Mouse (Mus musculus): ENCODE results near the gene Myrip. TPM values are rescaled to one million over a fixed set of nuclear protein-coding genes. Genes with fewer than 3 reads are reported as not detected.

Myrip gene
- polyA plus RNA-seq, 1 experiment from 2014 or later, result 2.9 TPM

DNA sequence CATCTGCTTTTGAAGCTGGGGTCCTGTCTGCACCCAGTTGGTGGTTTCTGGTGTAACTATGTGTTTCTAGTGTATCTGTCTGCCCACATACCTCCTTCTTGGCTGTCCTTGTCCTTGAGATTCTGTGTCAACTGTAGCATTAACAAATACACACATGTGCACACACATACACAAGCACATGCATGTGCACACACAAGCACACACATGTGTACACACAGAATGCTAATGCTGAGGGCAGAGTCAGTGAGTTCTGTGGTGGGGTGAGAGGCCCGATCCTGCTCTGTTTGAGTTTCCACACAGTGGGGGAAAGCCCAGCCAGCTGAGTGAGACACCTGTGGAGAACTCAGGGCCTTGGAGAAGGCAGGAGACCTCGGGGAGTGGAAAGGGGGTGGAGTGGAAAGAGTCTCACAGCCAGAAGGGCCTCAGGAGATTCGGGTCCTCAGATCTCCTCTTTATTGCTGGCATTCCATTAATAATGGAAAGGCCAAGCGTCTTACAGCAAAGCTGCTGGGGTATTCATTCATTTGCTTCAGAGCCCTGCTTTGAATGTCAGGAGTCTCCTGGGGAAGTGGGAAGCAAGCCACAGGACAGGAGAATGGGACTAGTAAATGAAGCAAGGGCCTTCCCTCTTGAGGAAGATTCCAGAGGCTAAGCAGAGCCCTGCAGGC is 41.9 kb downstream of the Myrip start:
- no peaks in the 10 kb centered on the region for H3K27me3 ChIP-seq
- ATAC-seq (ENCODE audit: low FRiP score), result no peak
- no peak overlapping the region for H3K4me2 ChIP-seq (replicated peaks)
- no peak overlapping the region for H3K9ac ChIP-seq
- peak overlapping the region; percentile 42 for H3K27ac ChIP-seq
- WGBS, result 44% methylated on average over 4 of the region's 4 CpGs
- peaks cover 15% of the 10 kb centered on the region for H3K4me1 ChIP-seq
- H3K4me3 ChIP-seq, result no peak overlapping the region
- H3K36me3 ChIP-seq, result no peaks in the 10 kb centered on the region
- no peaks in the 10 kb centered on the region for H3K9me3 ChIP-seq (replicated peaks)

GRCm38 (mm10) chr9:120345651-120346151 is 44.4 kb downstream of the Myrip start:
- Histone ChIP-seq H3K27ac (peak overlapping the region; percentile 71), H3K9ac (no peak overlapping the region; the same call in 1 of the 2 replicates), H3K4me1 (peaks cover 21% of the 10 kb centered on the region), H3K36me3 (no peaks in the 10 kb centered on the region), H3K4me2 (replicated peaks) (no peak overlapping the region), H3K9me3 (replicated peaks) (no peaks in the 10 kb centered on the region), H3K27me3 (no peaks in the 10 kb centered on the region), H3K4me3 (no peak overlapping the region)
- WGBS, result 22% methylated on average over 5 of the region's 5 CpGs
- ATAC-seq (ENCODE audit: low FRiP score), result no peak

- Histone ChIP-seq H3K36me3 (no peaks in the 10 kb centered on the region), H3K9ac (no peak overlapping the region), H3K4me3 (no peak overlapping the region), H3K4me1 (peaks cover 15% of the 10 kb centered on the region), H3K9me3 (replicated peaks) (no peaks in the 10 kb centered on the region), H3K27ac (peak overlapping the region; percentile 62), H3K4me2 (replicated peaks) (no peak overlapping the region), H3K27me3 (no peaks in the 10 kb centered on the region)
- peak; percentile 87 for ATAC-seq (ENCODE audit: low FRiP score)
- WGBS, result 40% methylated on average over 4 of the region's 4 CpGs
Measured at GRCm38 (mm10) chr9:120349145-120349544, 47.8 kb downstream of the Myrip start.

DNA sequence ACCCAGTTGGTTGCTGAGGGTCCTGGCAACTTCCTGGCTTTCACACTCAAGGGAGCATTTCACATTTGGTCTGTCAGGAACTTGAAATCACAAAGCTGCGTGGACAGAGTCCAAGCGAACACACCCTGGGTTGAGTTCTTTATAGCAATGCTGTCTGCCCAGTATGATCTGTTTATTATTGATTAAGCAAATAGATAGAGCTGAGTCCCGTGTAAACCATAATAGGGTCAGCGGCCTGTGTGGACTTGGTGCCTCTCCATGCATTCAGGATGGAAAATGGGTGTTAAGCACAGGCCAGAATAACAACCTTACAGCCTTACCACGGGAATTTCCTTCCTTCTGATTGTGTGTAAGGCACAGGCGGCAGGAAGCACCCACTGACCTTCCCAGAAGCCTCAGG is 49.0 kb downstream of the Myrip start:
- no peak overlapping the region for H3K4me3 ChIP-seq
- 66% methylated on average over 6 of the region's 6 CpGs for WGBS
- H3K4me1 ChIP-seq, result peaks cover 14% of the 10 kb centered on the region
- no peak for ATAC-seq (ENCODE audit: low FRiP score)
- no peak overlapping the region for H3K4me2 ChIP-seq (replicated peaks)
- H3K27me3 ChIP-seq, result no peaks in the 10 kb centered on the region
- no peaks in the 10 kb centered on the region for H3K36me3 ChIP-seq
- H3K9me3 ChIP-seq (replicated peaks), result no peaks in the 10 kb centered on the region
- no peak overlapping the region for H3K9ac ChIP-seq
- H3K27ac ChIP-seq, result no peak overlapping the region

DNA sequence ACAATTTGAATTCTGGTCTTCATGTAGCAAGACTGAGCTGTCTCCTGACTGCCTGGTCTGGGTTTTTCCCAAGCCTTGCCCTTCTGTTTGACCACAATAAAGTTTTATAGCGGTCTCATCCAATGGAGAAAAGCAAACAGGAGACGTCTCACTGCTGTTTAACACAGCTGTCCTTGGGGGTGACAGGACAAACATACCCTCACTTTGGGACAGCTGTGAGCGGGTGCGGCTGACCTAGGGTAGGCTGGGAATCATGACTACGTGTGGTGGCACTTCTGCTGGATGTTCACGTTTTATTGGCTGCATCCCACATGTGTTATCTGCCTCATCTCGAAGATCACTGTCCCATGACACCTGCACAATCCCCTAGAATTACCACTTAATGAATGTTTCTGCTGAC is 49.7 kb downstream of the Myrip start:
- Histone ChIP-seq H3K4me1 (peaks cover 7% of the 10 kb centered on the region), H3K27me3 (no peaks in the 10 kb centered on the region), H3K36me3 (no peaks in the 10 kb centered on the region), H3K9ac (no peak overlapping the region), H3K9me3 (replicated peaks) (no peaks in the 10 kb centered on the region), H3K27ac (no peak overlapping the region), H3K4me3 (no peak overlapping the region), H3K4me2 (replicated peaks) (no peak overlapping the region)
- 87% methylated on average over 7 of the region's 7 CpGs for WGBS
- no peak for ATAC-seq (ENCODE audit: low FRiP score)

DNA sequence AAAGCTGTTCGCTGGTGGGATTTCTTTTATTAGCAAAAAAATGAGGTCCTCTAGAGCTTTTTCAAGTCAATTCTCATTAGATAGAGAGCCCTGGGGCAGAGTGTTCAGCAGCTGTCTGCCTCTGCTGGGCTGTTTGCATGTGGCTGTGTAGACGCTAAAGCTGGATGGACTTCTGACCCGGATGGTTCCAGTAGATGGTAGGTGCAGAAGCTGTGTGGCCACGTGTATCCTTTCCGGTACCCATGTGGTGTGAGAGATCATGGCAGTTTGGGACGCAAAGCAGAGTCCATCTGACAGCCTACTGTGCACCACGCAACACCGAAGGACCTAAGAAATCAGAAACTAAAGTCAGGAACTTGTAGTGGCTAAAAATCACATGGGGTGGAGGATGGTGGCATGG is 50.2 kb downstream of the Myrip start:
- Histone ChIP-seq H3K9ac (no peak overlapping the region), H3K4me2 (replicated peaks) (no peak overlapping the region), H3K4me3 (no peak overlapping the region), H3K9me3 (replicated peaks) (no peaks in the 10 kb centered on the region), H3K4me1 (peaks cover 6% of the 10 kb centered on the region; the same call in 1 of the 2 replicates), H3K27ac (no peak overlapping the region), H3K36me3 (no peaks in the 10 kb centered on the region), H3K27me3 (no peaks in the 10 kb centered on the region)
- ATAC-seq (ENCODE audit: low FRiP score), result no peak
- 91% methylated on average over 8 of the region's 8 CpGs for WGBS

- Histone ChIP-seq H3K27me3 (no peaks in the 10 kb centered on the region), H3K27ac (no peak overlapping the region), H3K36me3 (no peaks in the 10 kb centered on the region), H3K4me3 (no peak overlapping the region), H3K9me3 (replicated peaks) (no peaks in the 10 kb centered on the region), H3K4me2 (replicated peaks) (no peak overlapping the region), H3K4me1 (peaks cover 6% of the 10 kb centered on the region; the same call in 1 of the 2 replicates), H3K9ac (no peak overlapping the region)
- ATAC-seq (ENCODE audit: low FRiP score), result no peak
- 87% methylated on average over 4 of the region's 4 CpGs for WGBS
Measured at GRCm38 (mm10) chr9:120353036-120353435, 51.7 kb downstream of the Myrip start.

DNA sequence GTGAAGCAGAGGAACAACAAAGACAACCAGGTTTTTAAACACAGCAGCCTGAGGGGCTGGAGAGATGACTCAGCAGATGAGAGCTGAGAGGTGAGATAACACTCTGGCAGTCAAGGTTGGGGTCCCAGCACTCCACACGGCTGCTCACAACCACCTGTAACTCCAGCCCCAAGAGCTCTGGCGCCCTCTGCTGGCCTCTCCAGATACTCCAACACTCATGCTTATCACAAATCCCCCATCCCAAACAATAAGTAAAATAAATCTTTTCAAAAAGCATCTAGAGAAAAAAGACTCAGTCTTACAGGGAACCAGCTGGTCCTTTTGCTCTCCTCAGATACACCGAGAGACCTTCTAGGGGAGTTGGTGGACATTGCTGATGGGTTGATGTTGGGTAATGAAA is 52.7 kb downstream of the Myrip start:
- Histone ChIP-seq H3K36me3 (no peaks in the 10 kb centered on the region), H3K4me3 (no peak overlapping the region), H3K9ac (no peak overlapping the region), H3K9me3 (replicated peaks) (no peaks in the 10 kb centered on the region), H3K4me2 (replicated peaks) (no peak overlapping the region), H3K27ac (no peak overlapping the region), H3K4me1 (peaks cover 6% of the 10 kb centered on the region; the same call in 1 of the 2 replicates), H3K27me3 (no peaks in the 10 kb centered on the region)
- WGBS, result 80% methylated on average over 3 of the region's 3 CpGs
- no peak for ATAC-seq (ENCODE audit: low FRiP score)

- ATAC-seq (ENCODE audit: low FRiP score), result no peak
- H3K9me3 ChIP-seq (replicated peaks), result no peaks in the 10 kb centered on the region
Measured at GRCm38 (mm10) chr9:120354550-120355345, 53.4 kb downstream of the Myrip start.

GRCm38 (mm10) chr9:120356490-120356889 is 55.2 kb downstream of the Myrip start:
- no peak overlapping the region for H3K4me2 ChIP-seq (replicated peaks)
- H3K9ac ChIP-seq, result no peak overlapping the region
- no peak overlapping the region for H3K27ac ChIP-seq
- H3K9me3 ChIP-seq (replicated peaks), result no peaks in the 10 kb centered on the region
- no peaks in the 10 kb centered on the region for H3K36me3 ChIP-seq
- no peaks in the 10 kb centered on the region for H3K27me3 ChIP-seq
- WGBS, result 89% methylated on average over 6 of the region's 6 CpGs
- no peak for ATAC-seq (ENCODE audit: low FRiP score)
- H3K4me1 ChIP-seq, result peaks cover 7% of the 10 kb centered on the region; the same call in 1 of the 2 replicates
- no peak overlapping the region for H3K4me3 ChIP-seq

More at GRCm38 (mm10) chr9:120354550-120355345, 53.4 kb downstream of the Myrip start:
- Histone ChIP-seq H3K4me1 (no peaks in the 10 kb centered on the region), H3K27ac (no peak overlapping the region), H3K36me3 (no peaks in the 10 kb centered on the region), H3K4me2 (replicated peaks) (no peak overlapping the region), H3K4me3 (no peak overlapping the region), H3K27me3 (no peaks in the 10 kb centered on the region), H3K9ac (no peak overlapping the region)
- 90% methylated on average over 12 of the region's 12 CpGs for WGBS

DNA sequence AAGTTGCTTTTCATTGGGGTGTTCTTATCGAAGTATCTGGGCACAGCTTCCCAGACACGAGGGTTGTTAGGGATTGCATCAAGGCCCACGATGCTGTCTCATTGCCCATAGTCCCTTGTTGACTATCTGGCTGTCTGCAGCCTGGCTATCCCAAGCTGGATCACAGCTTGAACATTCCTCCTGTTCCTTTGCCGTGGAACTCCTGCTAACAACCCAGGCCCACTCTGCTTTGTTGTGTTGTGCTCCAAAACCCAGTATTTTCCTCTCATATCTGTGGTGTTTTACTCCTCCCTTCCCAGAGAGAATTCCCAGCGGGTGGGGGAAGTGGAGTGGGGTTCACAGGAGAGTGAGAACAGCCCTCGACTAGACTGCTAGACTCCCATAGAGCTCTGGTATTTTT is 56.7 kb downstream of the Myrip start:
- Histone ChIP-seq H3K36me3 (no peaks in the 10 kb centered on the region), H3K9ac (no peak overlapping the region), H3K4me3 (no peak overlapping the region), H3K4me1 (peaks cover 7% of the 10 kb centered on the region; the same call in 1 of the 2 replicates), H3K4me2 (replicated peaks) (no peak overlapping the region), H3K27ac (no peak overlapping the region), H3K9me3 (replicated peaks) (no peaks in the 10 kb centered on the region), H3K27me3 (no peaks in the 10 kb centered on the region)
- 76% methylated on average over 6 of the region's 6 CpGs for WGBS
- no peak for ATAC-seq (ENCODE audit: low FRiP score)

DNA sequence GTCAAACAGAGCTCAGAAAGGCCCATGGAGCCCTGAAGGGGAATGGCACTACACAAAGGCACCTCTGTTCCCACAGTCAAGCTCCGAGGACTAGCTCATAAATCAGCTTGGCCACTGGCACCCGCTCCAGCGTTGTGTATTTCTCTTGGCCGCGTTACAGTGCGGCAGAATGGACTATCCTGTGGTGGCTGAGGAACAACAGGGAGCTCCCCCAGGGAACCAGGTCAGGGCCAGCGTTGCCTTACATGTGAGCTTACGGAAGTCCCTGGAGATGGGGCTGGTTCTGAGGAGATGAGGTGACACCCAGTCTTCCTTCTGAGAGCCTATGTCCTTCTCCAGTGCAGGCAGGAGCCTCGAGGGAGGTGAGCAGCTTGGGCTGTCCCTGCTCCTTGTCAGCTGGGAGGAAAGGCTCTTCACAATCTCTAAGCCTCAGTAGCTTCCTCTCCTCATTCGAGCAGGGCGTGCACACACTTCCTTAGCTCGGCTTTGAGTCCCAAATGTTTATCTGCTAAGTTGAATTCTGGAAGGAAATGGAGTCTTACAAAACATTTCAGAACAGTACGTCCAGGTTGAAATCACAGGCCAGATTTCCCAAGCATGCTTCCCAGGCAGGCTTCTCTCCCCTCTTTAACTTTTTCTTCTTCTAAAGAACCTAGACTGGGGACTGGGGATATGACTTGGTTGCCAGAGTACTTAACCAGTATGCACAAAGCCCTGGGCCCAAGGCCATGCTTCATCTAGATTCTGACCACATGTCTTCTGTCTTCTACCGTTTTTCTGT is 59.3 kb downstream of the Myrip start:
- no peak overlapping the region for H3K4me3 ChIP-seq
- 69% methylated on average over 14 of the region's 14 CpGs for WGBS
- H3K27ac ChIP-seq, result peak overlapping the region; percentile 60
- ATAC-seq (ENCODE audit: low FRiP score), result 0 out of 2 replicates have a peak, but pooled peaks have one; percentile 35
- H3K4me1 ChIP-seq, result peaks cover 7% of the 10 kb centered on the region; the same call in 1 of the 2 replicates
- no peaks in the 10 kb centered on the region for H3K9me3 ChIP-seq (replicated peaks)
- H3K4me2 ChIP-seq (replicated peaks), result no peak overlapping the region
- H3K9ac ChIP-seq, result no peak overlapping the region
- H3K27me3 ChIP-seq, result no peaks in the 10 kb centered on the region
- H3K36me3 ChIP-seq, result no peaks in the 10 kb centered on the region
